Mouse (Mus musculus) ES-E14 (cell line): ENCODE measurements at regions not wholly inside any gene's neighbourhood (a gene's known extent, or its start where the extent isn't known, plus 50 kb on each side); places are given as distances from the start of the nearest gene placed in this dataset.

Experiments used
- HCFC1 ChIP-seq: IDR thresholded peaks from 2 replicates; pipeline ENCODE4 v1.6.1; 2012; ENCODE audit warnings: low read length, inconsistent platforms, borderline replicate concordance; ENCODE audit not compliant: insufficient read depth
- MAFK ChIP-seq: IDR thresholded peaks from 2 replicates; pipeline ENCODE4 v1.6.1; 2014; ENCODE audit warnings: mild to moderate bottlenecking, low read depth, low read length, inconsistent platforms; ENCODE audit not compliant: insufficient read depth
- ZC3H11A ChIP-seq: IDR thresholded peaks from 2 replicates; pipeline ENCODE4 v1.6.1; 2012; ENCODE audit warnings: low read depth, mild to moderate bottlenecking, inconsistent platforms, low read length, borderline replicate concordance

GRCm38 (mm10) chr13:43972906-43973305, 188.3 kb downstream of the Cd83 start:
- TF ChIP-seq MAFK (no peak), HCFC1 (no peak), ZC3H11A (no peak)
